Mouse (Mus musculus) MEL (cell line): Measurements from ENCODE around the gene Herc4. TPM values are rescaled to one million over a fixed set of nuclear protein-coding genes. Genes with fewer than 3 reads are reported as not detected.

Experiments
- DNase-seq: peaks from one replicate; pipeline ENCODE4 v3.0.0; 2011; ENCODE audit warnings: low read depth, low spot score
- H3K27ac ChIP-seq: 2 replicates; pipeline ENCODE4 v1.5.1; 2012; ENCODE audit warnings: low read depth, mild to moderate bottlenecking, control low read depth, low read length, moderate library complexity; ENCODE audit not compliant: control insufficient read depth
- H3K27me3 ChIP-seq, 2 experiments: fragments of 150-350 bp in 1 of 2; sonication (generic) in 1 of 2; 2 replicates each; pipeline ENCODE4 v1.6.1; 2012; ENCODE audit warnings: low read length in 2 of 2, mild to moderate bottlenecking in 2 of 2, improper control_type of control experiment in 1 of 2, moderate library complexity in 1 of 2; ENCODE audit not compliant: insufficient read depth in 2 of 2, control insufficient read depth in 1 of 2
- H3K36me3 ChIP-seq, 2 experiments: 2 replicates each; pipeline ENCODE4 v1.6.1; 2012 to 2014; ENCODE audit warnings: low read length in 2 of 2, improper control_type of control experiment in 1 of 2, inconsistent platforms in 1 of 2, mild to moderate bottlenecking in 1 of 2; ENCODE audit not compliant: insufficient read depth in 2 of 2, control insufficient read depth in 1 of 2
- H3K4me1 ChIP-seq, 2 experiments: fragments of 150-350 bp in 1 of 2; sonication (generic) in 1 of 2; 2 replicates each; pipeline ENCODE4 v1.6.1; 2012; ENCODE audit warnings: low read length in 2 of 2, improper control_type of control experiment in 1 of 2, mild to moderate bottlenecking in 1 of 2; ENCODE audit not compliant: insufficient read depth in 2 of 2, control insufficient read depth in 1 of 2
- H3K4me3 ChIP-seq, 2 experiments: fragments of 150-350 bp in 1 of 2; sonication (generic) in 1 of 2; 2 replicates each; pipeline ENCODE4 v1.5.1; 2012; ENCODE audit warnings: low read depth in 2 of 2, low read length in 2 of 2, mild to moderate bottlenecking in 2 of 2, moderate library complexity in 2 of 2, control low read depth in 1 of 2, improper control_type of control experiment in 1 of 2; ENCODE audit not compliant: control insufficient read depth in 1 of 2, insufficient read depth in 1 of 2
- H3K79me2 ChIP-seq: 2 replicates; pipeline ENCODE4 v1.6.1; 2012; ENCODE audit warnings: mild to moderate bottlenecking, low read length, moderate library complexity; ENCODE audit not compliant: control insufficient read depth, poor library complexity, insufficient read depth
- H3K9ac ChIP-seq: 2 replicates; pipeline ENCODE4 v1.6.1; 2012; ENCODE audit warnings: low read depth, mild to moderate bottlenecking, control low read depth, low read length, moderate library complexity; ENCODE audit not compliant: control insufficient read depth, poor library complexity, severe bottlenecking
- H3K9me3 ChIP-seq: fragments of 150-350 bp; sonication (generic); replicated peaks from 2 replicates; pipeline ENCODE4 v1.6.1; 2012; ENCODE audit warnings: mild to moderate bottlenecking, low read length, improper control_type of control experiment, moderate library complexity; ENCODE audit not compliant: insufficient read depth
- BHLHE40 ChIP-seq: IDR thresholded peaks from 2 replicates; pipeline ENCODE4 v1.6.1; 2012; ENCODE audit warnings: low read depth, mild to moderate bottlenecking, inconsistent platforms, low read length, improper control_type of control experiment, borderline replicate concordance
- CHD1 ChIP-seq: IDR thresholded peaks from 2 replicates; pipeline ENCODE4 v1.6.1; 2012; ENCODE audit warnings: low read depth, mild to moderate bottlenecking, inconsistent platforms, low read length, improper control_type of control experiment
- CHD2 ChIP-seq: IDR thresholded peaks from 2 replicates; pipeline ENCODE4 v1.6.1; 2011; ENCODE audit warnings: low read length, improper control_type of control experiment
- CTCF ChIP-seq, 3 experiments: IDR thresholded peaks in 2 of 3; conservative IDR thresholded peaks in 1 of 3; 2 replicates each; pipeline ENCODE4 v1.5.1; 2011 to 2012; ENCODE audit warnings: low read length in 3 of 3, low read depth in 2 of 3, mild to moderate bottlenecking in 2 of 3, improper control_type of control experiment in 1 of 3, inconsistent platforms in 1 of 3, mixed read lengths in 1 of 3, moderate library complexity in 1 of 3; ENCODE audit not compliant: control insufficient read depth in 1 of 3, insufficient read depth in 1 of 3, poor library complexity in 1 of 3, severe bottlenecking in 1 of 3
- GABPA ChIP-seq: IDR thresholded peaks from 2 replicates; pipeline ENCODE4 v1.6.1; 2012; ENCODE audit warnings: low read depth, mild to moderate bottlenecking, inconsistent platforms, low read length, improper control_type of control experiment, moderate library complexity
- GATA1 ChIP-seq: IDR thresholded peaks from 2 replicates; pipeline ENCODE4 v1.6.1; 2011; ENCODE audit warnings: low read depth, low read length, improper control_type of control experiment
- MAFK ChIP-seq: IDR thresholded peaks from 2 replicates; pipeline ENCODE4 v1.6.1; 2011; ENCODE audit warnings: low read depth, mild to moderate bottlenecking, low read length, improper control_type of control experiment, borderline replicate concordance
- MEF2A ChIP-seq: IDR thresholded peaks from 2 replicates; pipeline ENCODE4 v1.6.1; 2014; ENCODE audit warnings: low read depth, mild to moderate bottlenecking, inconsistent platforms, low read length, improper control_type of control experiment; ENCODE audit not compliant: poor library complexity, insufficient replicate concordance, severe bottlenecking; ENCODE audit errors: extremely low read depth
- MYB ChIP-seq: IDR thresholded peaks from 2 replicates; pipeline ENCODE4 v1.6.1; 2011; ENCODE audit warnings: mild to moderate bottlenecking, low read depth, low read length, improper control_type of control experiment
- NRF1 ChIP-seq: IDR thresholded peaks from 2 replicates; pipeline ENCODE4 v1.6.1; 2014; ENCODE audit warnings: low read depth, mild to moderate bottlenecking, inconsistent platforms, low read length, improper control_type of control experiment, moderate library complexity; ENCODE audit not compliant: poor library complexity, insufficient read depth, severe bottlenecking
- POLR2A ChIP-seq, 2 experiments: IDR thresholded peaks; 2 replicates each; pipeline ENCODE4 v1.6.1; 2011 to 2012; ENCODE audit warnings: low read length in 2 of 2, mild to moderate bottlenecking in 2 of 2, control low read depth in 1 of 2, improper control_type of control experiment in 1 of 2, low read depth in 1 of 2, moderate library complexity in 1 of 2; ENCODE audit not compliant: control insufficient read depth in 1 of 2, insufficient read depth in 1 of 2, poor library complexity in 1 of 2
- POLR2AphosphoS5 ChIP-seq: IDR thresholded peaks from 2 replicates; pipeline ENCODE4 v1.6.1; 2012; ENCODE audit warnings: low read depth, borderline replicate concordance, mild to moderate bottlenecking, inconsistent platforms, low read length, moderate library complexity, mixed read lengths
- RAD21 ChIP-seq: IDR thresholded peaks from 2 replicates; pipeline ENCODE4 v1.6.1; 2011; ENCODE audit warnings: mild to moderate bottlenecking, low read depth, low read length, improper control_type of control experiment
- RCOR1 ChIP-seq: IDR thresholded peaks from 2 replicates; pipeline ENCODE4 v1.6.1; 2012; ENCODE audit warnings: low read depth, mild to moderate bottlenecking, inconsistent platforms, low read length, improper control_type of control experiment
- SIN3A ChIP-seq: IDR thresholded peaks from 2 replicates; pipeline ENCODE4 v1.6.1; 2012; ENCODE audit warnings: low read length, improper control_type of control experiment, inconsistent platforms
- TBP ChIP-seq: IDR thresholded peaks from 2 replicates; pipeline ENCODE4 v1.8.0; 2011; ENCODE audit warnings: low read depth, low read length, improper control_type of control experiment
- ZC3H11A ChIP-seq: IDR thresholded peaks from 2 replicates; pipeline ENCODE4 v1.6.1; 2012; ENCODE audit warnings: low read depth, mild to moderate bottlenecking, inconsistent platforms, low read length, improper control_type of control experiment
- ZKSCAN1 ChIP-seq: IDR thresholded peaks from 2 replicates; pipeline ENCODE4 v1.6.1; 2012; ENCODE audit warnings: low read depth, mild to moderate bottlenecking, inconsistent platforms, low read length, improper control_type of control experiment, moderate library complexity
- polyA plus RNA-seq, 2 experiments: library from polyadenylated mRNA; stranded (reverse) in 1 of 2; unstranded in 1 of 2; fragments of >175 nt in 1 of 2; fragments of >200 nt in 1 of 2; gene quantifications; 2 replicates each; pipeline versions ENCODE4 v1.2.1 to v1.2.4; 2012; ENCODE audit warnings: low replicate concordance in 2 of 2, low read depth in 1 of 2; ENCODE audit not compliant: insufficient read length in 2 of 2, insufficient read depth in 1 of 2, missing spikeins in 1 of 2
- total RNA-seq: library from RNA; depleted of rRNA; stranded (reverse); fragments of 300-350 nt; gene quantifications from 2 replicates; pipeline ENCODE4 v1.2.3, GENCODE M21; 2012

The Herc4 gene
- total and polyA plus RNA-seq, 3 experiments = 37.1 to 140 (median 57.1) TPM

GRCm38 (mm10) chr10:63221081-63221783 is 22.4 kb upstream of the Herc4 start:
- Histone ChIP-seq H3K27me3 (peaks cover 0 to 4% of the 10 kb centered on the region in 2 experiments; a peak in 3 of 4 replicates), H3K4me1 (no peaks in the 10 kb centered on the region), H3K9ac (no peak overlapping the region), H3K4me3 (no peak overlapping the region), H3K27ac (no peak overlapping the region), H3K79me2 (no peaks in the 10 kb centered on the region), H3K36me3 (no peaks in the 10 kb centered on the region), H3K9me3 (no peaks in the 10 kb centered on the region)
- DNase-seq = no peak
- no peak for TF ChIP-seq MYB
- no peak for TF ChIP-seq CTCF (IDR thresholded peaks at IDR 0.05 in 2 of 3, conservative IDR thresholded peaks at IDR 0.05 in 1 of 3; ENCODE audit: control insufficient read depth in 1 of 3, insufficient read depth in 1 of 3, low read depth in 2 of 3, low read length in 3 of 3, poor library complexity in 1 of 3, severe bottlenecking in 1 of 3)
- no peak for TF ChIP-seq RCOR1
- TF ChIP-seq TBP = no peak
- TF ChIP-seq CHD2 = no peak
- no peak for TF ChIP-seq POLR2AphosphoS5
- no peak for TF ChIP-seq NRF1
- no peak for TF ChIP-seq SIN3A
- no peak for TF ChIP-seq BHLHE40
- no peak for TF ChIP-seq GABPA
- TF ChIP-seq RAD21 = no peak
- no peak for TF ChIP-seq MEF2A
- no peak for TF ChIP-seq MAFK
- TF ChIP-seq POLR2A (IDR thresholded peaks at IDR 0.05; ENCODE audit: control insufficient read depth in 1 of 2, insufficient read depth in 1 of 2, low read depth in 1 of 2, low read length in 2 of 2, poor library complexity in 1 of 2) = no peak
- no peak for TF ChIP-seq ZKSCAN1
- TF ChIP-seq ZC3H11A = no peak
- TF ChIP-seq CHD1 = no peak

GRCm38 (mm10) chr10:63224341-63224740 is 19.3 kb upstream of the Herc4 start:
- TF ChIP-seq POLR2AphosphoS5 = no peak
- TF ChIP-seq NRF1 = no peak
- TF ChIP-seq POLR2A (IDR thresholded peaks at IDR 0.05; ENCODE audit: control insufficient read depth in 1 of 2, insufficient read depth in 1 of 2, low read depth in 1 of 2, low read length in 2 of 2, poor library complexity in 1 of 2) = no peak
- TF ChIP-seq GATA1 = no peak
- H3K27ac ChIP-seq = no peak overlapping the region
- no peak overlapping the region for H3K4me3 ChIP-seq
- no peaks in the 10 kb centered on the region for H3K9me3 ChIP-seq
- DNase-seq = no peak
- no peaks in the 10 kb centered on the region for H3K4me1 ChIP-seq
- no peaks in the 10 kb centered on the region for H3K79me2 ChIP-seq
- H3K9ac ChIP-seq = no peak overlapping the region
- H3K27me3 ChIP-seq = peaks cover 4 to 9% of the 10 kb centered on the region in 2 experiments
- no peaks in the 10 kb centered on the region for H3K36me3 ChIP-seq
